Mouse (Mus musculus) embryo, embryonic 11.5 days (tissue): Measurements from ENCODE around the gene Aimp2.
A peak's percentile ranks its signal among the peaks of the same experiment; 100 is the strongest.

Experiments
- DNase-seq: peaks from one replicate; pipeline ENCODE4 v3.0.0-alpha.2; 2012; ENCODE audit warnings: low read depth, low spot score

Gene Aimp2

DNA sequence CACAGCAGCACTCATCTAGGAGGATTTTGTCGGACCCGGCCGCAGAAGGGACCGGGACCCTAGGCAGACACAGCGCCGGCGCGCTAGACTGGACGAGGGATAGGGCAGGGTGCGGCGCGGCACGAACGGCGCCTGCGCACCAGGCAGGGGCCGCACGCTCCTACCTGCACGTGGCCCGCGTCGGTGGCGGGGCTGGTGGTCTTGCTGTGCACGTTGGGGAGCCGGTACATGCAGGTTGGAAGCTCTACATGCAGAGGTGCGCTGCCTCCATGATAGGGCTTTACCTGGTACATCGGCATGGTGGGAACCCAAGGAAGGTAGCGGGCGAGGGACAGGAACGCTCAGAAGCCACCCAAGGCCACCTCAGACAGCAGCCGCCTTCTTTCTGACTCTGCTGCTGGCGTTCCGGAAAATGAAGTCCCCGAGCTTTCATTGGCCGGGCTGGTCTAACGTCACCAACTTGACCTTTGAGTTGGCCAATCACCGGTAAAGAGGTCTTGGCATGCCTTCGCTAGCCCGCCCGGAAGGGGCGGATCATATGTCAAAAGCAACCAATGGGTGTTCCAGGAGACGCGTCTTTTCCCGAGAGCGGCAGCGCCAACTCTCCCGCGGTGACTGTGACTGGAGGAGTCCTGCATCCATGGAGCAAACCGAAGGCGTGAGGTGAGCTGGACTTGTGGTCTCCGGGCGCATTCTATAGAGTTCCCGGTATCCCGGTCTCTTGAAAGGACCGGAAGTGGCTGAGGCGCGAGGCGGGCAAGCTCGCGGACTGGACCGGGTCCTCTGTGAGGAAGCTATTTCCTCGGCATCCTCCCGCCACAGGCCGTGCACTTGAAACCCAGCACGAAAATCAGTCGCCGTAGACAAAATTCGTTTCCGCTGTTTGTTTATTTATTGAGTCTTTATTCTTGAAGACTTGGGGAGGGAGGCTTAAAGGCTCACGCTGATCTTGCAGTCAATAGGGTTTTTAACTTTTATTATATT is at the start of gene Aimp2, which contains the start of gene Pms2:
Aimp2 (minus strand) TSS at position 431 of the 984 bp plus-strand sequence.
Pms2 (plus strand) TSS at position 548 of the 984 bp plus-strand sequence.
- peak; percentile 96 for DNase-seq

DNA sequence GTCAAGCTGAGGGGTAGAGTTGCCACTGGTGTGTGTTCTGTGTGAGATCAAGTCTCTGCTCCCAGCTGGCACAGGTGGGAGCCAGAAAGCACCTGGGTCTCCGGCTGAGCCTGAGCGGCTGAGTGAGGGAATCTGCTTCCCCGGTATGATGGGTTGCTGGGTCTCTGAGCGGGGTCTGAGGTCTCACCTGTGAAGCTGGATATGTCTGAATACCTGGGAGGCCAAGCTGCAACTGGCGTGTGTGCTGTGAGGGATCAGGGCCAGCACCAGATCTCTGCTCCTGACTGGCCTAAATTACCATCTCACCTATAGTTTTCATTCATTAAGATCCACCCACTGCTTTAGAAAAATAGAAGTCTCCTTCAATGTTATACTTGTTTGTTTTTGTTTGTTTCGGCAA is 47.5 kb upstream of the Aimp2 start:
- DNase-seq, result no peak

DNA sequence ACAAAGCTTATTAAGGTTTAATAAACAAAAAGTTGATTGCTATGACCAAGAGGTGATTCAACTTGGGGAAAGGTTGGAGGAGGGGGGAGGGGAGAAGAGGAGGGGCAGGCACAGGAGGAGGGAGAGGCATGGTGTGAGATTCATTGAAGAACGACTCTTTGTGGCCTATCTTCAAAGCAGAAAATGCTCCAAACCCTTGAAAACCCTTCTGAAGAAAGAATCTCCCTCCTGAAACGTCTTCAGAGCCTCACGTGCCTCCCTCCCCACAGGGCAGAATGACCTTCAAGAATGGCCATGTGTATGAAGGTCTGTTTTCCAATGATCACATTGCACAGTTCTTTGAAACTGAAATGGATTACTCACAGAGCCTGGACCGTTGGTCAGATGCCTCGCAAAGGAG is 40.4 kb upstream of the Aimp2 start:
- no peak for DNase-seq

DNA sequence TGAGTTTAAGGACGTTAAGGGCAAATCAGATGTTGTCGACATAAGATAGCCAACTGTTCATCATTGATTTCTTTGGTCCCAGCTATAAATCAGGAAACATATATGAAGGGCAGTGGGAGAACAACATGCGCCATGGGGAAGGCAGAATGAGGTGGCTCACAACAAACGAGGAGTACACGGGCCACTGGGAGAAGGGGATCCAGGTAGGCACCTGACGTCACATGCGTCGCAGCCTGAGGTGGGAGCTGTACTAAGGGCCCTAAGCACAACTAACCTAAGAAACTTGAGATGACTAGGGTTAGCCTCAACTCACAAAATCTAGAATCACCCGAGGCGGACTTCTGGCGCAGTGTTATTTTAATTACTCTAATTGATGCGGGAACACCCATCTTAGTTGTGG is 38.7 kb upstream of the Aimp2 start:
- no peak for DNase-seq

DNA sequence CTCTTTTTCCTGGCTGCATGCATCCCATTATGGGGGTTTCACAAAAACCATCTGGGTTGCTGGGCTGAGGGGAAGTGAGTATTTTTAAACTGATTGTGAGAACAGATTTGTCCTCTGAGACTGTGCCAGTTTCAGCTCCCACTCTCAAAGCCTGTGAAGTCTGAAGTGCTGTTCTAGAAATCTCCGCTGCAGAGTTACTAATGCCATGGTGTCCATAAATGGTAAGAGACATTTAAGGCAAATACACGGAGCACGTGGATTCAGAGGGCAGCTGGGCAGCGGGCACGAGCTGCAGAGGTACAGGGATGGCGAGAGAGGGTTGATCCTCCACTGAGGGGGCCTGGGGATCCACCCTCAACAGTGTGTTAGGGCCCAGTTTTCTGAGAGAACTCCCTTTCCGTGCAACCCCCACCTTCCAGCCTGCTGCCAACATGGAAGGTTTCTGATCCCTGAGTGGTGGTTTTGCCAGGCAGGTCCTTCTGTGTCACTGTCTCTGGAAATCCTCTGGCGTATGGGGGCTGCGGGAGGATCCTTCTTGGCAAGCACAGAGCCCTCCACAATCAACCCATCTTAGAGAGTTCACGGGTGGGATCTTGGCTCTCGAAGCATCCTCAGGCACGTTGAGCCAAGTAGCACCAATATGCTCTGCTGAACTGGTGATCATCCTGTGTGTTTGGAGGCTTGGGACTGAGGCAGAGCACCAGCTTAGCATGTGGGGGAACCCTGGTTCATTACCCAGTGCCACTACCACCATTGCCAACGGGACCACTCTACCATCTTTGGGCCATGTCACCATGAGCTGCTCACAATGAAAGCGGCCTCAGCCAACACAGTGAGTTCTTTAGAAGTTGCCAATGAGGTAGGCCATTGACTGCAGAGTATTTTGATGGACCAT is 33.8 kb upstream of the Aimp2 start:
- DNase-seq, result no peak

DNA sequence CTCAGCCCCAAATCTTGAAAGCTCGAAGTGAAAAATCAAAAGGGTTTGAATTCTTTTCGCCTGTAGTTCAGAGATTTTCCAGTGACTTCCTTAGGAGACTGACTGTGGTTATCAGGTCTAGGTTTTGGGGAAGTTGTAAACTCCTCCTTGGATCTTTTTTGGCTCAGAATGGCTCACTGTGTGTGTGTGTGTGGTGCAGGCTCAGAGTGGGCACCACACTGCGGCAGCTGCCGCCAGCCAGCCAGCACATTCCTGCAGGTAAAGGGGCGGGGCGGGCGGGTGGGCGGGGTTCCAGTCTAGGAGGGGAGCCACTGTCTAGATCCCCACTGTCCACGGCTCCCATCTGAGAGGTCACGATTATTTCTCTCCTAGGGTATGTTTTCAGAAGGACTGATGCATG is 31.9 kb upstream of the Aimp2 start:
- DNase-seq, result no peak

DNA sequence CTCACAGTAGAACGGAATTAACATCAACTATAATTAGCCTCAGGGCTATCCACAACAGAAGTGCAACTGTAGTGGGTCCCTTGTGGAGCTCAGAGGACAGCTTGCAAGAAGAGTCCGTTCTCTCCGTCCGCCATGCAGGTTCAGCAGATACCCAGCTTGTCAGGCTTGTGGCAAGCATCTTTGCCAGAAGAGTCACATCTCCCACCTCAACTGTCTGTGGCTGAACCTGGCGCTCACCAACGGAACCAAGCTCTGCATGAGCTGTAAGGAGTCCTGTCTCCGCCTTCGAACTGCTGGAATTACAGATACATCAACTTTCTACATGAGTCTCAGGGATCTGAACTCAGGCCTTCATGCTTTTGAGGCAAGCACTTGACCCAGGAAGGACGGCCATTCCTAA is 26.5 kb upstream of the Aimp2 start:
- DNase-seq, result no peak

DNA sequence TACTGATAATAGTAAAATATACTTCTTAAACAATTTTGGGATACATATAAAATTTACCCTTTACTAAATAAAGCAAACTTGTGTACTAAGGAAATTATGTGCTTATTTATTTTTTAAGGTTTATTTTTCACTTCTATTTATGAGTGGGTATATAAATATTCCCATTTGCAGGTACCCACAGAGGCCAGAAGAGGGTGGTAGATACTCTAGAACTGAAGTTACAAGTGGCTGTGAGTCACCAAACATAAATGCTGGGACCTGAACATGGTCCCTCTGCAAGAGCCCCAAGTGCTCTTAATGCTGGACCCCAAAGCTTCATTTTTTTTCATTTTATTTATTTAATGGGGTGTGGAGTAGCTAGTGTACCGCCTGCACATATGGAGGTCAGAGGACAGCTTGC is 24.2 kb upstream of the Aimp2 start:
- DNase-seq, result no peak

DNA sequence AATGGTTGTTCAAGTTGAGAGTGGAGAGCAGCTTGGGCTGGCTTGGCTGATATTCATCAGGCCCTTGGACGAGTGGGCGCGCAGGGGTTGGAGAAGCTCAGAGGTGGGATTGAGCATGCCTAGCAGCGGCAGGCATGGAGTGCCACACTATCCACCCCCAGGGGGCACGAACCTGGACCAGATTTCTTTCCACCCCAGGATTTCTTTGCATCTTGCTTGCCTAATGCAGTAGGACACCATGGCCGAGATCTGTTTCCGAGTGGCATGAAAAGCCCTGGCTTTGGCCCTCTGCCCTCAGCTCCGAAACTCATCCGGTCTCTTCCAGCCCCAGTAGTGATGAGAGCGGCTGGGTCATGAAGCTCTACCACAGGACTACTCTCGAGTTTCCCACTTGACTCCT is 23.8 kb upstream of the Aimp2 start:
- DNase-seq, result no peak

DNA sequence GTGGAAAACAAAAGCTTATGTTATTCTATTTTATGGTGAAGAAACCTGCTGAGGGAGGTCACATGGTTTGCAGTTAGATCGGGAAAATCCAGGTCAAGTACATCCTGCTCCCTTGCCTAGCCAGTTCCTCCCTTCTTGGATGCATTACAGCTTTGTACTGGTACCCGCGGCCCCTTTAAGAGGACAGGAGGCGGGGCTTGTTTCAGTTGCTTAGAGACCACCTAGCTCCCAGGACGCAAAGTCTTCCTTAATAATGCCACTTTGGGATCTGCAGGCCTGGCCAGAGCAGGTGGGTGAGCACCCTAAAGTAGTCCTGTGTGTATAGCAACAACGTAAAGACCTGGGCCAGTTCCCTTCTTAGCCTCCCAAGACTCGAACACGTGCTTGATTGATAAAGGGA is 23.2 kb upstream of the Aimp2 start, which contains the start of gene Rsph10b:
Rsph10b (plus strand) TSS at position 205 of the 400 bp plus-strand sequence.
- DNase-seq, result no peak

DNA sequence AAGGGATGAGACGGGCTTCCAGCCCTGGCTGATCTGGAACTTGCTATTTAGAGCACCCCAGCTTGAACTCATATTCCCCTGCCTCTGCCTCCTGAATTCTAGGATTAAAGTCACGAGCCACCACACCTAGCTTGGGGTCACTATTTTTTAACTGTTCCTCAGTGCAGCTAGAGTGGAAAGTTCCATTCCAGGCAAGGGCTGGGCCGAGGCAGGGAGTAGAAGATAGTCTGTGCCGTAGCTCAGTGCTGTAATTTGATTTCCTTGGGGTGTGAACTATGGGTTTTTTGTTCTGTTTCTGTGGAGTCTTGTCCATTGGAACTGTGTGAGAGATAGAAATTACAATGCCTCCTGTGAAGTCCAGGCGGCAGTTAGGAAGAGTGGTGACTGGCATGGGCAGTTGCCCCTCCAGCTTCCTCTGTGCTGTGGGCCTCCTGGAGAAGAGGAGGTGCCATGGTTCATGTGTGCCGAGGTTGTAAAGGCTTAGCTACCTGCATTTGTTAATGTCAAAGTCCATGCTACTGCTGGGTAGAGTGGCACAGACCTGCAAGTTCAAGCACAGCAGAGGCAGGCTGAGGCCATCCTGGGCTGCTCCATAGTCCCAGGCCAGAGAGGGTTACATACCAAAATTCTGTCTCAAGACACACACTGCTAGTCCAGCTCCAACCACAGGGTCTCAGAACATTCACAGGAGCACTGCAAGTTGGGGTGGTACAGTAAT is 22.4 kb upstream of the Aimp2 start:
- no peak for DNase-seq

DNA sequence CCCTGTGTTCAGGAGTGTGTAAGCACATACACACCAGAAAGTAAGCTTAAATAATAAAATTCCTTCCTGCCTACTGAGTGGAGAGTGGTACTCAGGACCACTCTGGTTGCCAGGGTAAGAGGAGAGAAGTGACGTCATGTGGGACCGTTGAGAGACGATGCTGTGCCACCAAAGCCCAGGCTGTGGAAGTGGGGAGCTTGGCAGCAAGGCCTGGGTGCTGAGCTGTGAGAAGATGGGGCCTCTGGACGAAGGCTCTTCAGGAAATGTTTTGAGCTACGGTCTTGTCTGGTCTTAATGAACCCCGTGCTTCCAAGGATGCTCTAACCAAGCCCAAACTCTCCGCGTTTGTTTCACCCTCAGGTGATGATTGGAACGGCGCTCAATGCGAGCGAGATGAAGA is 21.0 kb upstream of the Aimp2 start:
- no peak for DNase-seq

DNA sequence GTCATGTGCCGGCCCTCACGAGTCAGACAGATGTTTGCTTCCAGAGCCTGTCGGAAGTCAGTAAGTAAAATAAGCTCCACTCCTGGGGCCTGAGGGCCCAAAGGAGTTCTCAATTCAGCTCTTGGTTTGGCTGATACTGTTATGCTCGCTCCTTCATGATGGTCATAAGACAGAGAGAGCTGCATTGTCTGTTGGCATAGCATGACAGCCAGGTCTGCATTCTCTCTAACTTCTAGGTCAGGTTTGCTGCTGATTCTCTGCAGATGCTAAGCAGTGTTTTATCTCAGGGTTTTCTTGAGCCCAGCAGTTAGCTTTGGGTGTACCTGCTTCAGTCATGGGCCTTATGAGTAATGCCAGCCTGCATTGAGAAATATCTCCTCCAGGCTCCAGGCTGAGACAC is 19.6 kb upstream of the Aimp2 start:
- DNase-seq, result no peak

DNA sequence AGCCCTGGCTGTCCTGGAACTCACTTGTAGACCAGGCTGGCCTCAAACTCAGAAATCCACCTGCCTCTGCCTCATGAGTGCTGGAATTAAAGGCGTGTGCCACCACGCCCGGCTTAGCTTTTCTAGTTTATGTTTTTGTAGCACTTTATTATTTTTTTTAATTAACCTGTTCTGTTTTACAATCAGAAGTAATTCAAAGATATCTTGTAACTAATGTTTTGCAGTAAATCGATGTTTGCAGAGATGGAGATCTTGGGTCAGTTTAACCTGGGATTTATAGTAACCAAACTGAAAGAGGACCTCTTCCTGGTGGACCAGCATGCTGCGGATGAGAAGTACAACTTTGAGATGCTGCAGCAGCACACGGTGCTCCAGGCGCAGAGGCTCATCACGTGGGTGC is 18.2 kb upstream of the Aimp2 start, which contains the start of gene Gm42421:
Gm42421 (plus strand) TSS at position 301 of the 400 bp plus-strand sequence.
- DNase-seq, result no peak

DNA sequence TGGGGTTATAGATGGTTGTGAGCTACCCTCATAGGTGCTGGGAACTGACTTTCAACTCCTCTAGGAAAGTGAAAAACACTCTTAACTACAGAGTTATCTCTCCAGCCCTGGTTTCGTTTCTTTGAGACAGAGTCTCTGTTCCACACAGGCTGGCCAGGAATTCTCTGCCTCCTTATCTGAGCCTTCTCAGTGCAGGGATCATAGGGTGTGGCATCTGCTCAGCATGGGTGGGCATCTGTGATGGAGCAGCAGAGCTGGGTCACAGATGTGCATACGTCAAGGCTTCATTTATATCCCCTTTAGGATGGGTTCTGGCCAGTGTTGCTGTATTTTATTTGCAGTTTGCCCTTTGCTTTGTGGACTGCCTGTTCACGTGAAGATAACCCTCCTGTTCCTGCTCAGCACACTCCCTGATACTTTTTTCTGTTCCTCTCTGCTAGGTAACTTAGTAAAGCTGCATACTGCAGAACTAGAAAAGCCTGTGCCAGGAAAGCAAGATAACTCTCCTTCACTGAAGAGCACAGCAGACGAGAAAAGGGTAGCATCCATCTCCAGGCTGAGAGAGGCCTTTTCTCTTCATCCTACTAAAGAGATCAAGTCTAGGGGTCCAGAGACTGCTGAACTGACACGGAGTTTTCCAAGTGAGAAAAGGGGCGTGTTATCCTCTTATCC is 15.3 kb upstream of the Aimp2 start:
- DNase-seq, result no peak

DNA sequence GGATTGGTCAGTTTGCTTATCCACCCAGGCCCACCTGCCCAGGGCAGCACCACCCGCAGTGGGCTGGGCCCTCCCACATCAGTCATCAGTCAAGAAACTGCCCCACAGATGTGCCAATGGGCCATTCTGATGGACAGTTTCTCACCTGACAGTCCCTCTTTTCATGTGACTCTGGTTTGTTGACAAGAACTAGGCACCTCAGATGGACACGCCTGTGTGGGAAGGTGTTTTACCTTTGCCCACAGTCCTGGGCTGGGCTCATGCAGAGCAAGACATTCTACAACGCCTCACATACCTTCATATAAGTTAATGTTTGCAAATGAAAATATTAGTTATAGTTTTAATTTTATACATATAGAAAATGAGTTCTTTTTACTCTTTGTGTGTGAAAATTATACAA is 8.5 kb upstream of the Aimp2 start:
- no peak for DNase-seq

DNA sequence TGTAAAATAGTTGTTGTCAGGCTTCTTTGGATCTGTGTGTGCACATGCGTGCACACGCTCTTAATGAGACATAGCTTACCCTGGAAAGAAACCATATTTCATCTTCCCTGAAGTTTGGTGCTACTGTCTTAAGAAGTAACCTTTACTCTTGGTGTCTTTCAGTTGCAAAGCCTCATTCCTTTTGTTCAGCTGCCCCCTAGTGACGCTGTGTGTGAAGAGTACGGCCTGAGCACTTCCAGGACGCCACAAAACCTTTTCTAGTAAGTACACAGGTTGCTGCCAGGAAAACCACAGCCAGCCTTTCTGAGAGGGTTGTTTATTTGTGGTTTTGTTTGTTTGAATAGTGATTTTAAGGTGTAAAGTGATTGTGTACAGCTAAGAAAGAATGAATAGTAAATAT is 7.8 kb upstream of the Aimp2 start:
- peak; percentile 26 for DNase-seq

DNA sequence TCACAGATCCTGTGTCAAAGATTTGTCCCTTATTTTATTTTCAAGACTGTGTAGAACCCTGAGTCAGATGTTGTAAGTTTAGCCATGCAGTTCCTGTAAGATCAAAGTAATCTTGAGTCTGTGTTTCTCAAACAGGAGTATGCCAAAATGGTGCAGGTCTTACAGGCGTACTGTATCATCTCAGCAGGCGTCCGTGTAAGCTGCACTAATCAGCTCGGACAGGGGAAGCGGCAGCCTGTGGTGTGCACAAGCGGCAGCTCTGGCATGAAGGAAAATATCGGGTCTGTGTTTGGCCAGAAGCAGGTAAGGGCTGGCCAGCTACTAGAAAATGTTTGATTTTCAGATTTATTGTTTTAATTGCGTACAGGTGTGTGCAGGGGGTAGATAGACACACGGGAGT is 6.6 kb upstream of the Aimp2 start:
- no peak for DNase-seq

DNA sequence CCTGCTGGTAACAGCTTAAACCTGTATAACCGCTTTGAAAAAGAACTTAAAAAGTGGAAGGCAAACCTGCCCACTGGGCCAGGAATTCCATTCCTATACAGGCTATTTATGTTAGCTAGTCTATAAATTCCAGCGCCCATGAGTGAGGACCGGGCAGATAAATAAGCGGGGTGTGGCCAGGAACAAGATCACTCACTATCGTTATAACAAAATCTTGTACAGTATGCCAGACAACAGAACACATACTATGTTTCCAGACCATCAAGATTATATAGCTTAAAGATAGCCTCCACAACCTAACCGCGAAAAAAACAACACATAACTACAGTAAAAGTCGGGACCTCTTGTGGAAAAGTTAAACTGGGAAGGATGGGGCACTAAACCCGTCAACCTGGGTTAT is 721 bp downstream of the Aimp2 start:
- DNase-seq, result no peak

DNA sequence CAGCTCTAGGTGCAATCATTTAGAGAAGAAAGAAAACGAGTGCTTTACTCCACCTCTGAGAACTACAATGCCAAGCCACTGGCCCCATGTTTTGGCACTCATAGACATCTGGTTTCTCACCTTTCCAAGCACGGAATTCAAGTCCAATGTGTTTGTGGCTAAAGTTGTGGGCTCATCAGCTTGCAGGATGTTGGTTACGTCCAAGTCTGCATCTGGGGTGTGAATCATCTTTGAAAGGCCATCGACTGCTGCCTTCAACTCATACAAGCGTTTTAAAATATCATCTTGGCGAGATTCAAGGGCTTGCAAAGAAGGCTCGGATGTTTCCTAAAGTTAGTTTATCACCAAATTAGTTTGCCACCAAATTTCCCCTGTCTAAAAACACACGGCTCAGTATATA is 3.2 kb downstream of the Aimp2 start:
- DNase-seq, result no peak

DNA sequence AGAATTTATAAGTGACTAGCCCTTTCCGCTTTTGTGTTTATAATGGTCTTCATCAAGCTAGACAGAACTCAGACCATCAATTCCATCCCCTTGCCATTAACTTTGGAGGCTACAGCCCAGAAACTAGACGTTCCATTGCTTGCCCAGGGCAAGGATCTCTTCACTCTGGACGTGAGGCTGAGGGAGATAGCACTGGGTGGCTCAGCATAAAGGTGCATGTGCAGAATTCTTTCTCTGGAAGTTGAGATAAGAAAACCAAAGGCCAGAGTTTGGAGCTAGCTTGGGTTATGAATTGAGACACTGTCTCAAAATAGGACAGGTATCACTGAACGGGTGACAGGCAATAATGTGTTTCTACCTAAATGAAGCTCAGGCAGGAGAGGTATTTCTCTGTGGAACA is 5.8 kb downstream of the Aimp2 start:
- no peak for DNase-seq
